Mouse (Mus musculus) liver, adult (tissue): Measurements from ENCODE around the gene Mrpl50.

ENCODE experiments used
- GATA4 ChIP-seq: IDR thresholded peaks from 2 replicates; pipeline ENCODE4 v1.6.1; 2014; ENCODE audit warnings: mild to moderate bottlenecking, low read length; ENCODE audit not compliant: insufficient replicate concordance

Mrpl50 gene

GRCm38 (mm10) chr4:49521346-49521745, 453 bp upstream of the Mrpl50 start:
- no peak for TF ChIP-seq GATA4

DNA sequence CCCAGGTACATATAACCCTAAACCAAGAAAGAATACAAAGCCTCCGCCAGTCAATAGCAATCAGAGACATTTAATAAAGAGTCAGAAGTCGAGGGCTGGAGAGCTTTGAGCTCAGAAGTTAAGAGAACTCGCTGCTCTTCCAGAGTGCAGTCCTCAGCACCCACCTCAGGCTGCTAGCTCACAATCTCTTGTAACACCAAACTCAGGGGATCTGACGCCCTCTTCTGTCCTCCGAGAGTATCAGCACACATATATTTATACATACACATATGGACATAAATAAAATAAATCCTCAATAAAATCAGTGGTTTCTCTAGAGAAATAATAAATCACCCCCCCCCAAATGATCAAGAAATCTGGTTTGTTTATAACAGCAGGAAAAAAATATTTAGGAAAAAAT, 1.4 kb downstream of the Mrpl50 start:
- TF ChIP-seq GATA4: no peak

DNA sequence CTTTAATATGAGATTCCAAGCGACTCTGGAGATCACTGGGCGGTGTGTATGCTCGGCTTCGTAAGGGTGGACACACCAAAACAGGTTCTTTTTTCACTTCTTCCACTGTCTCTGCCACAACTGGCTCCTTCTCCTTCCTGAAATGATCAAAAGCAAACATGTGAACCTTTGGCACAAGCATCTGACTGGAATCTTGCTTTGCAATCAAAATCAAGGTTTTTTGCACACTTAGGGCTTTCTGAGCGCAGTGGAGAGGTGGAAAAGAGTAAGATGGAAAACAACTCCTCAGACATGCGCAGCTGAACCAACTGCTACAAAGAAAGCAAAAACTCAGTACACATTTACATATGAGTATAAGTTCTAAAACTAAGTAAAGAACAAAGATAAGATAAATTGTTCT, 6.5 kb downstream of the Mrpl50 start:
- no peak for TF ChIP-seq GATA4

DNA sequence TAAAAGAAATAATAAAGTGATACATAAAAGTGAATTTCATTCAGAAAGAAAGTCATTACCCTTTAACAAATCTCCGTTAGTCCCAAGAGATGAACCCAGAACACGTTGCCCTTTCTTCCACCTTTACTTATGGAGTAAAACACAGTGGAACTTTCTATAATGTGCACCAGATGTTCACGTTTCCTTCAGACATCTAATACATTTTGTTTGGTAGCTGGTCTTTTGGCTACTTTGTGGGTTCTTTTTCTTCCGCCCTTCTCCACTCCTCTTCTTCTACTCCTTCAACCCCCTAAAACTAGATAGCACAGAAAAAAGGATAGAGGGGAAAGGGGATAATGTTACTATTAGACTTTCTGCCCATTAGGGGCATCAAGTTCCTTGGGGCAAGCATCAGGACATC, 8.3 kb downstream of the Mrpl50 start:
- TF ChIP-seq GATA4: no peak

DNA sequence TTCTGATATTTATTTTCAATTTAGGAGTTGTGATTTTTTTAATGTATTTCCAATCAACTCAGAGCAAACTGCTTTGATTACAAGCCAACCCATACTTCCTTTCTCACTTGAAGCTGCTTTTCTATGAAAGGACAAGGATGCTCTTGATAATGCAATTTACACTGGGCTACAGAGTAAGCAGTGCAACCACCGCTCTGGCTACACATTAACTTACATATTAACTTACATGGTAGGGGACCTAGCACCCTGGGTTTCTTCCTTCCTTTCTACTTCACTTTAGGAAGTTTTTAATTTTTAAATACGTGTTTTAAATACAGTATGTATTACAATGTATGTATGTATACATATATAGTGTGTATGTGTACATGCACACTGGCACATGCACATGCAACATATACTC, 11.7 kb downstream of the Mrpl50 start:
- no peak for TF ChIP-seq GATA4

- TF ChIP-seq GATA4: peak; percentile 84
Measured at GRCm38 (mm10) chr4:49506386-49506785, 14.5 kb downstream of the Mrpl50 start, which contains the start of gene Baat. Gene Baat, minus strand, starts transcription at chr4:49506557.

DNA sequence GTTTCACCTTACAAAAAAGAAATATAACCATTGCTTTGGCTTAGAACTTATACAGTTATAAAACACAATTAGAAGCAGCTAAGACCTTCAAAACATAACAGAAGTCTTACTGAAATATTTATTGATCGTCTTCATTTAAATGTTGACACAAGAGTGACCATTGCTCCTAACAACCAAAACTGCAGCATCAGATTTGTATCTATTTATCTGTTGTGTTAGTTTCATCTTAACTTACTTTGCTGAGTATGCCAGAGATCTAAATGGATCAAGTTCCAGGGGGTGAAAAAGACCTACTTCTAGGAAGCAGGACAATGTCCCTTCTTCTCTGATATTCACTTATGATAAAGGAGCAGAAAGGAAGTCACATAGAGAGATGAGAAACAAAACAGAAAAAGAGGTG, 17.3 kb downstream of the Mrpl50 start:
- TF ChIP-seq GATA4: 0 out of 2 replicates have a peak, but pooled peaks have one; percentile 50

GRCm38 (mm10) chr4:49485442-49485841, 35.5 kb downstream of the Mrpl50 start:
- peak; percentile 5; the same call in 1 of the 2 replicates for TF ChIP-seq GATA4

DNA sequence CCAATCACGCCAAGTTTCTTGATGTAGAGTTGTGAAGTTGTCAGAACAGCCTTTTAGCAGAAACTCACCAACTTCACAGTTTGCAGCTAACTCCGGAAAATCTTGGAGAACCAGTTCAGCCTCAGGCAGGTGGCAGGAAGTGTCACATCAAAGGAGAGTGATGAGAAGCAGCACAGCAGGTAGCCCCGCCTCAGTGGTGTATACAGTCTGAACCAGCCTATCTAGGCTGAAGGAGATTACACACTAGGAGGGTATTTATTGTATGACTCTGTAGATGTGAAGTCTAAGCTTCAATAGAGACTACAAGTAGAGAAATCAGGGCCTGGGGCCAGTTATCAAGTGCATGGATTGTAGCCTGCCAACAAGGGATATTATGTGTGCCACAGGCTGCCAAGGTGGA, 40.0 kb downstream of the Mrpl50 start:
- no peak for TF ChIP-seq GATA4

- TF ChIP-seq GATA4: no peak
Measured at GRCm38 (mm10) chr4:49480104-49480760, 40.7 kb downstream of the Mrpl50 start.

GRCm38 (mm10) chr4:49478118-49478877, 42.6 kb downstream of the Mrpl50 start:
- no peak; the same call in 1 of the 2 replicates for TF ChIP-seq GATA4

- TF ChIP-seq GATA4: no peak
Measured at GRCm38 (mm10) chr4:49474583-49474982, 46.3 kb downstream of the Mrpl50 start.

DNA sequence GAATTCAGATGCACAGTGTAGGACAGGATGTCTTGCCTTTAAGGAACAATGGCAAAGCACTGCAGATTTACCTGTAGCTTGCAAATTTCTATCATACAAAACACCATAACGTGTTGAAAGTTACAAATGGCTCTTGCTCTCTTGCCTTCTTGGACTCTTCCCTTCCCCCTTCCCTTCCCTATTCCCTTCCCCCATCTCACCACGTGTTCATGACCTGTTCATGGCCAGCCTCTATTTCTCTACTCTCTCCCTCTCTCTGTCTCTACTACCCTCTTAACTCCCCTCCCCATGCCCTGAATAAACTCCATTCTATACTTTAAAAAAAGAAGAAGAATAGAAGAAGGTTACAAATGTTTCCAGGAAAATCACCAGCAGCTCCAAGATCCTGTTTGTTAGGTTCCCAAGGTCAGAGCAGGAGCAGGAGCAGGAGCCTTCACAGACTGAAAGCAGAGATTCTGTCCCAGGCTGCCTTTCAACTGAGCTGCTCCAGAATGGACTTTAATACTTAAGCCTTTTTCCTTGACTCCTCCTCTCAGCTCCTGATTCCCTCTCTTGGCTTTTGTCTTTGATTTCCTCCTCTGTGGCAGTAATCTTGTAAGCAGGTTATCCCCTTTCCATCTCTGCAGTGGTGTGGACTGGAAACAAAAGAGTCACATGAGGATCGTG, 47.3 kb downstream of the Mrpl50 start, which contains the start of gene Acnat1:
Acnat1 (minus strand) TSS at position 478 of the 666 bp plus-strand sequence.
- no peak for TF ChIP-seq GATA4

DNA sequence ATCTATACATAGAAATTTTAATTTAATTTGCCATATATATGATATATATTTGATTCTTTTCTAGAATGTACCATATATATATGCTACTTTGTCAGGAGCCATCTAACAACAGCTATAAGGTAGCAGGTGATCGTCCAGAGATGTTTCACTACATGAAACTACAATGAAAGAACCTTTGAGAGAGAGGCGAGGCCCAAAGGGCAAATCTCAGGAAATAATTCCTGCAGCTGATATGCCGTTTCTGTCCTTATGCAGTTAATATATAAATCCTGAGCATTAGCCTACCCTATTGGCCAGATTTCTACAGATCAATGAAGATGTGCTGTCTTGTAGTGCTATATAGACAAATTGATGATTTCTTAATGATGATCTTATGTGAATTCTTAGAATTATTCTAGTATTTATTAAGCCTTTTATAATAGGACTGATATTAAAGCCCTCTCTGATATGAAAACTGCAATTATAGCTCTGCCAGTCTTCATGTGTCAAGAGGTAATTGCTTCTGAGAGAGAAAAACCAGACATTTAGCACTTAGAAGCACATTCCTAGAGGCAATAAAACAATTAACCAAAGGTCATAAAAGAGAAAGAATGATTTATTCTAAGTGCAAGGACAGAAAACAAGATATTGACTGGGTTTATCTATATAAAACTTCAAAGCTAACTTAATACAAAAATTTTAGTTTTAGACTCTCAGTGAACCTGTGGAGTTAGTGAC, 51.3 kb downstream of the Mrpl50 start:
- no peak for TF ChIP-seq GATA4

GRCm38 (mm10) chr4:49467360-49467759, 53.5 kb downstream of the Mrpl50 start:
- no peak for TF ChIP-seq GATA4
